Mouse (Mus musculus) retina, adult 2 months (tissue): ENCODE results near the gene Ccdc110.

Experiments used
- DNase-seq: peaks from one replicate; pipeline ENCODE4 v3.0.0-alpha.2; 2012; ENCODE audit warnings: low read depth, low spot score

The Ccdc110 gene

DNA sequence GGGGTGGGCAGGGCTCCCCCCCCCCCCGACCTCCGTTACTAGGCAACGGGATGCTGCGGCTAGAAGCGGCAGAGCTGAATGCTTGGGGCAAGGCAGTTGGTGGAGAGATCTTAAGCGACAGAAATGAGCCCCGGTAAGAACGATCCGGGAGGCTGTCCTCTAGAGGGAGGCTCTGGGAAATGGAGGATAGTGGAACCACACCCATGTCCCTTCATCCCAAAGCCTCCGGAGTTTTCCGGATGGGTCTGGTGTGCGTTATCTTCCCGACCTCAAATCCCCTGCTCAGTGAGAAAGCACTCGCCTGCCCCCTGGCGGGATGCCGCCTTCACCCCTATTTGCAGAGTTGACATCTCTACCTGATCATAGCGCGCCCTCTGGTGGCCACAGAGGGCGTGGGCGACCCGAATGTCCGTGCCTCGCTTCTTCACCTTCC lies at the start of gene Ccdc110:
TSS of gene Ccdc110 (plus strand) at position 38 of the 433 bp plus-strand sequence.
- peak; percentile 83 for DNase-seq

DNA sequence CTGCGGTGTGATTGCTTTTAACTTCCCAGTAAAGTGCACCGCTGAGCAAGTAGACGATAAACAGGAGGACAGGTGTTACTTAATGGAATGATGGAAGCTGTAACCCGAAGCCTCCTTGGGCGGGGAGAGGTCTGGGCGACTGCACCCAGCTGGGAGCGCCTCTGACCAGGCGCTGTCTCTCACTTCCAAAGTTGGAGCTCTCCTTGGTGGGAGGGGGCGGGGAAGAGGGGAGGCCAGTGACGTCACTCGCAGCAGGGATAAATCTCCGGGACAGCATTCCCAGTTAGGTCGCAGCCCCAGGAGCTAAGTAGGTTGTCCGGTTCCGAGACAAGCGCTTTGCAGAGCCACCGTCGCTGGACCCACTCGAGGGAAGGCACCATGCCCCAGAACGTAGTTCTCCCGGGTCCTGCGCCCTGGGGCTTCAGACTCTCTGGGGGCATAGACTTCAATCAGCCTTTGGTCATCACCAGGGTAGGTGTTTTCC lies 49.2 kb upstream of the Ccdc110 start, which contains the start of gene Pdlim3:
TSS of gene Pdlim3 (plus strand) at position 260 of the 484 bp plus-strand sequence.
- DNase-seq = no peak

DNA sequence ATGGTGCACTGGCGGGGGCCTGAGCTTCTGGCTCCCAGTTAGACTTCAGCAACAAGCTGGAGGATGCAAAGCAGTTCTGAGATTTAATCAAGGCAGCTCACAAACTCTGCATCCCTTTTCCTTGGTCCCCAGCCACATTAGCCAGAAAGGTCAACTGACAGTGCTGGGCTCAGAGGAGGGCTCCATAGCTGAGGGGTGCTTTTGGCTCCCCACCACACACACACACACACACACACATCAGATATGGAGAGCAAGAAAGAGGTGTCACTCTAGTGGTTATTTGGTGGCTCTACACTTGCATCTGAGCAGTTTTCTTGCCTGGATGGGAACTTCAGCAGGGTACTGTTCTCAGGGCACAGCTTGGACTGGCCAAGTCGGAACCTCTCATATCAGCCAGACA lies 48.6 kb upstream of the Ccdc110 start:
- no peak for DNase-seq

GRCm38 (mm10) chr8:45889737-45890136 lies 44.7 kb upstream of the Ccdc110 start:
- DNase-seq = no peak

DNA sequence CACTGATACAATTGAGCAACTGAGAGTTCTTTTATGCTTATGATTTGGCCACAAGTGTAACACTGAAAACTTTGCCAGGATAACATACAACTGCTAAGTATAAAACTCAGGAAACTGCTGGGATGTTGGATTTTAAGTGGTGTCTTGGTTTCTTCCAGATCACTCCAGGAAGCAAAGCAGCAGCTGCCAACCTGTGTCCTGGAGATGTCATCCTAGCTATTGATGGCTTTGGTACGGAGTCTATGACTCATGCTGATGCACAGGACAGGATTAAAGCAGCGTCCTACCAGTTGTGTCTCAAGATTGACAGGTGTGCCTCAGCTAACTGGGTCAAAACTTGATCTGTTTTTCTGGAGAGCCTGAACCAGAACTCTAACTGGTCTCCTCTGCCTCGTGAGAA lies 37.8 kb upstream of the Ccdc110 start:
- no peak for DNase-seq

DNA sequence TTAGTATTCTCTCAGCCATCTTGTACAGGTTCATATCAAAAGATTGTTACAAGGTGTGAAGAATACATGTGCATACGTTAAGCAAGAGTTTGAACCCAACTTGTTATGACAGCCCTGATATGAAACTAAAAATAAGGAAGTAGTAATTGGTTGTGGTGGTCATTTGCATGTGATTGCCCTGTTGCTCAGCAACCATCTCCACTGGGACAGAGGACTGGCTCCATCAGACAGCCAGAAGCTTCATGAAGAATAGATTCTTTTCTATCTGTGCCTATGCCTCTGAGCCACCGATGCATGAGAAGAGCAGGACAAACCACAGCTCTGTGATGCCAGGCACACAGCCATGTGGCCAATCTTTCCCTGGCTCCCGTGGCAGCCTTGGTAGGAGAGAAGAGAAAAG lies 34.6 kb upstream of the Ccdc110 start:
- no peak for DNase-seq

DNA sequence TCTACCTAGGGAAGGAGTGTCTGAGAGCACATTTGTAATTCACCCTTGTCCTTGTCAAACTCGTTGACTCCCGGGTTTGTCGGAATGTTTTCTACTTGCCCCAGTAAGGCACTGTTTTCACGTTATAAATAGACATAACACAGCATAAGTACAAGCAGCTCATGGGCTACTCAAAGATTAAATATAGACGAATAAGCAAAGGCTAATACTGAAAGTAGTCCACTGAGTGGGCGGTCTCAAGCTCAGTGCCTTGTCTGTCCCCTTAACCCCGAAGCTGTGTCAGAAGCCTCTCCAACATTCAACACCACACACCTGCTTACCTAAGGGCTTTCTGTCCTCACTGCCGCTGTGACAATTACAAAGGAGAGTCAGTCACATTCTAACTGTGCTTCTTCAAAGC lies 32.8 kb upstream of the Ccdc110 start:
- peak; percentile 34 for DNase-seq

DNA sequence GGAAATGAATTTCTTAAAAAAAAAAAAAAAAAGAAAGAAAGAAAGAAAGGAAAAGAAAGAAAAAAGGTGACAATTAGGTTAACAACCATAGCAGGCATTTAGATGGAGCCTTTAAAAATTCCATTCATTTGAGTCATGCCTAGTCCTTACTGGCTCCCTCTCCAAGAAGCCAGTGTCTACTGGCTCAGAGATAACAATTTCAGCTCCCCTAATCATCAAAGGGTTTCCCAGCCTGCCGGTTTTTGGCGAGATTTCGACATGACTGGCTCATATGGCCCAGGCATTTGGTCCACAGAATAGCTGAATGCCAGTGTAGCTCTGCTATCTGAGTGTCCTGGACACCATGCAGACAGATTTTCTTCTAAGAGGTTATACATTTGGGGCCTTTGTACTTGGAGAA lies 30.8 kb upstream of the Ccdc110 start:
- no peak for DNase-seq

GRCm38 (mm10) chr8:45905591-45906250 lies 28.7 kb upstream of the Ccdc110 start:
- DNase-seq = no peak

DNA sequence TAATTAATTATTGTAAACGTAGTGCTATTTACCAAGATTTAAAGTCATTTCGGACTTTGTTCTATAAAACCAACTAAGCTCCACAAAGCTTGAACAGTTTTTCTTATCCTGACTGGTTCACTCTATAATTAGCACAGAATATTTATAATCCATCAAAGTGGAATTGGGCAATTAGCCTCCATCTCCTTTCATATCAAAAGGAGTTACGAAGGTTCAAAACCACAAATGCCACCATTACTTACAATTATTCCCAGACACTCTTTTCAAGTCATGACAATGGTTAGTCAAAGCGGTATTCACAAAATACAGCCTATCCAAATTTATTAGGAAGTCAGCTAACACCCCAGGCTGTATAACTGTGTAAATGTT lies 28.2 kb upstream of the Ccdc110 start:
- DNase-seq = no peak

DNA sequence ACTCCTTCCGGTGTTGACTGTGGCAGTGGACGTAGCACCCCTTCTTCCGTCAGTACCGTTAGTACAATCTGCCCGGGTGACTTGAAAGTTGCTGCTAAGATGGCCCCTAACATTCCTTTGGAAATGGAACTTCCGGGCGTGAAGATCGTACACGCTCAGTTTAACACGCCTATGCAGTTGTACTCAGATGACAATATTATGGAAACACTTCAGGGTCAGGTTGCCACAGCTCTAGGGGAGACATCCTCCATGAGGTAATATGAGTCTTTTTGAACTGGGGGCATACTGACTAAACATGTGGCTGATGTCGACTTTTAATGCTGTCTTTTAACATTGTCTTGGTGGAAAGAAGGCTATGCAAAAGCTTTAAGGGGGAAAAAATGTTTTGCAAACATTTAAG lies 20.7 kb upstream of the Ccdc110 start:
- no peak for DNase-seq

DNA sequence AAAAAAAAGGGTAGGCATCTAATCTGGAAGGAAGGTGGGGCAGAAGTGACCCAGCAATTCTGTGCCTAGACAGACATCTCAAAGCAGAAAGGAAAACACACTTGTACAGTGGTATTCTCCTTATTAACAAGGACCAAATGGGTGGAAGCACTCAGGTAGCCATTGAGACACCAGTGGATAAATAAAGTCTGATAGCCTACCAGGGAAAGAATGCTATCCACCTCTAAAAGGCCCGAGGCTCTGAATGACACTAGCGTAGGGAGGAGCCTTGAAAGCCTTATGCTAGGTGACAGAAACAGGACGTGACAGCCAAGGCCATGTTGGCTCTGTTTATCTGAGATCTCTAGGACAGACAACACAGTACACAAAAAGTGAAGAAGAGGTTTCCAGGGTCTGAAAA lies 17.9 kb upstream of the Ccdc110 start:
- no peak for DNase-seq

- DNase-seq = no peak
Measured at GRCm38 (mm10) chr8:45917040-45917679, 17.3 kb upstream of the Ccdc110 start.

- DNase-seq = no peak
Measured at GRCm38 (mm10) chr8:45918891-45919290, 15.5 kb upstream of the Ccdc110 start.

GRCm38 (mm10) chr8:45920392-45920791 lies 14.0 kb upstream of the Ccdc110 start:
- DNase-seq = no peak

DNA sequence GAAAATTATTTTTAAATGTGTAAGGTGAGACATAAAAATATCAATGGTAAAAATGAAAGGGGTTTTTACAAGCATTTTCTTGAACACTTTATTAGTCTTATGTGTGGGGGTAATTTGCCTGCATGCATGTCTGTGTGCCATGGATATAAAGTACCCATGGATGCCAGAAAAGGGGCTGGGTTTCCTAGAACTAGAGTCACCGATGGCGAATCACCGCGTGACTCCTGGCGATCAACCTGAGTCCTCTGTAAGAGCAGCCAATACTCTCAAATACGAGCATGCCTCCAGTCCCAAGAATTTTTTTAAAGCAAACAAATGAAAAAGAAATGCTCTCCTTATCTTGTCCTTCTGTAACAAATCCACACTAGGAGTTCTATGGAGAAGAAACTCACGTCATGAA lies 12.3 kb upstream of the Ccdc110 start:
- no peak for DNase-seq

GRCm38 (mm10) chr8:45936986-45937385 lies 2.6 kb downstream of the Ccdc110 start:
- DNase-seq = no peak

GRCm38 (mm10) chr8:45946283-45946682 lies 11.9 kb downstream of the Ccdc110 start:
- DNase-seq = no peak

GRCm38 (mm10) chr8:45950622-45951021 lies 16.2 kb downstream of the Ccdc110 start:
- DNase-seq = no peak

- no peak for DNase-seq
Measured at GRCm38 (mm10) chr8:45970894-45971293, 36.5 kb downstream of the Ccdc110 start.

- no peak for DNase-seq
Measured at GRCm38 (mm10) chr8:45973988-45974505, 39.6 kb downstream of the Ccdc110 start.

DNA sequence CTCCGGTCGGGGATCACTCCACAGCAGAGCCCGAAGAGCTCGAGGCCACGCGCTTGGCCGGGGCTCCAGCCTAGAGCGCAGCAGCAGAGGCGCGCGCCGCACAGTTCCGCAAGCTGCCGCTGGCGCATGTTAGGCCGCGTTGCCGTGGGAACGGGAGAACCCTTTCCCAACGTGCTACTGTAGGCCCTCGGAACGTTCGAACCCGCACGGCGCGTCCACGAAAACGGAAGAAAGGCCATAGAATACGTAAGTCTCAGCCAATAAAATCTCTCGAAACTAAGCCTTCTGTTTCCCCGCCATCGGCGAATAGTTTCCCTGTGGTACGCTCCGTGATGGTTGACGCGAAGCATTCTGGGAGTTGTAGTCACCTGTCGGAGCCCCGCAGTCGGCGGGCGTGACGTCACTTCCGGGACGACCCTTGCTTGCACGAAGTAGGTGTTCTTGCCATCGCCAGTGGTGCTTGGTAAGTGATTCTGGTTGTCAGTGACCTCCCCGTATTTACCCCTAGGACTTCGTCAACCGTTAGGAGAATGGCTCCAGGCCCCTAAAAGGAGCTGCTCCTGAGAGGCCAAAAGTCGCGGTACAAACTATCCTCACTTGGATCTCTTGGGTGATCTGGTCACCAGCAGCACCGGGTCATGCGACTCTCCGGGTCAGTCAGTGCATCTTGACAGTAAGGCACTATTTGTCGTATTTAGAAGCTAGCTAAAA lies 40.9 kb downstream of the Ccdc110 start, which contains the start of the genes 1700029J07Rik and Ufsp2:
TSS of gene 1700029J07Rik (minus strand) at position 127 of the 711 bp plus-strand sequence.
TSS of gene Ufsp2 (plus strand) at position 403 of the 711 bp plus-strand sequence.
- DNase-seq = peak; percentile 95
